Mouse (Mus musculus): ENCODE results near the gene Zmym2.
"Not testable (repeated sequence)": the region's sequence is repeated elsewhere in the genome, so short reads cannot be mapped to it uniquely, and the experiment has no call there.

The Zmym2 gene

GRCm38 (mm10) chr14:56886594-56887513, at the start of gene Zmym2:
Gene Zmym2, plus strand, starts transcription at chr14:56886653.
- DNase-seq (ENCODE audit: low read depth, low spot score), result not testable (repeated sequence)

GRCm38 (mm10) chr14:56844033-56844432, 42.4 kb upstream of the Zmym2 start:
- DNase-seq (ENCODE audit: low read depth, low spot score), result no peak

GRCm38 (mm10) chr14:56844507-56844906, 41.9 kb upstream of the Zmym2 start:
- DNase-seq (ENCODE audit: low read depth, low spot score), result no peak

- no peak for DNase-seq (ENCODE audit: low read depth, low spot score)
Measured at GRCm38 (mm10) chr14:56848322-56848721, 38.1 kb upstream of the Zmym2 start.

GRCm38 (mm10) chr14:56849681-56850080, 36.8 kb upstream of the Zmym2 start:
- no peak for DNase-seq (ENCODE audit: low read depth, low spot score)

DNA sequence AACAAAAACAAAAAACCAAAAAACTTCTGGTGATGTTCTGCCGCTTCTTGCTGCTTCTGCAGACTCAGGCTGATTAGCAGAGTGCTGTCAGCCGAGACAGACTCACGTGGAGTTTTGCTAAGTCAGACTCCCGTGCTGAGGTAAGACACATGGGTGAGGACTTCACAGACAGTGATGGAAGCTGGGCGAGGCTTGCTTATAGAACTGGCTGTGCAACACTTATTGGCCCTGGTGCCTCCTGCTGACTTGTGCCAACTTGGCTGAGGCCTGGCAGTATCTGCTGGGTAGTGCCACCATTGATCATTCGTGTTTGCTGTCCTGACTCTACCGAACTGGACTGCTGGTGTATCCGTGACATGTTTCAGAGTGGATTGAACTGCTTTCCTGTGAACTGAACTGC, 22.4 kb upstream of the Zmym2 start:
- no peak for DNase-seq (ENCODE audit: low read depth, low spot score)

- no peak for DNase-seq (ENCODE audit: low read depth, low spot score)
Measured at GRCm38 (mm10) chr14:56864641-56865040, 21.8 kb upstream of the Zmym2 start.

DNA sequence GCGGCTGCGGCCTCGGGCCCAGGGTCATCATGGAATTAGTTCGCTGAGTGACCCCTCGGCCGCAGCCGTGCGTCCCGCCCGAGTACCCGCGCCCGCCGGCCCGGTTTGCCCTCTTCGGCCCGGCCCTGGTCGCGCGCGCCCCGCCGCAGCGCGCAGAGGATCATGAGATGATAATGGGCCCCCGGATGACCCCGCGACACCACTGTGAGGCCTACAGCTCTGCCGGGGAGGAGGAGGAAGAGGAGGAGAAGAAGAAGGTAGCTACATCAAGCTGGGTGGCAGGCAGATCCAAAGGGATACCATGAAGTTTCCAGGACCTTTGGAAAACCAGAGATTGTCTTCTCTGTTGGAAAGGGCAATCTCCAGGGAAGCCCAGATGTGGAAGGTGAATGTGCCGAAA, 21.3 kb upstream of the Zmym2 start:
- not testable (repeated sequence) for DNase-seq (ENCODE audit: low read depth, low spot score)

DNA sequence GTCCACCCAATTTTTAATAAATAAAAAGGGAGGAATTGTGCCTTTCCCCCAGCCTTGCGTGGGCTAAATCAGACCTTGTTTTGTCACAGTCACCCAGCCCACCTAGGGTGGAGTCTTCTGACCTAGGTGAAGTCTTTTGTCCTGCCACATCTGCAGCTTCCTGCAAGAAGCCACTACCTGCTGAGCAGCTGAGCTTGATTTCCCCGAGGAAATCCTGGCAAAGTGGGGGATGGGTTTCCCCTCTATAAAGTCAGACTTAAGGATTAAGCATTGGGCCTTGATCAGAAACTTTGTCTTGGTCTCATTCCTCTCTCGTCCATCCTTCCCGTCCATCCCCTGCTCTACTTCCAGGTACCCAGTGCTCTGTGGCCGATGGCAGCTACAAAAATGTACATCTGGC, 12.9 kb upstream of the Zmym2 start:
- DNase-seq (ENCODE audit: low read depth, low spot score), result no peak

GRCm38 (mm10) chr14:56875586-56876159, 10.8 kb upstream of the Zmym2 start:
- DNase-seq (ENCODE audit: low read depth, low spot score), result no peak

- no peak for DNase-seq (ENCODE audit: low read depth, low spot score)
Measured at GRCm38 (mm10) chr14:56881271-56881670, 5.2 kb upstream of the Zmym2 start.

GRCm38 (mm10) chr14:56883431-56883830, 3.0 kb upstream of the Zmym2 start:
- DNase-seq (ENCODE audit: low read depth, low spot score), result no peak

DNA sequence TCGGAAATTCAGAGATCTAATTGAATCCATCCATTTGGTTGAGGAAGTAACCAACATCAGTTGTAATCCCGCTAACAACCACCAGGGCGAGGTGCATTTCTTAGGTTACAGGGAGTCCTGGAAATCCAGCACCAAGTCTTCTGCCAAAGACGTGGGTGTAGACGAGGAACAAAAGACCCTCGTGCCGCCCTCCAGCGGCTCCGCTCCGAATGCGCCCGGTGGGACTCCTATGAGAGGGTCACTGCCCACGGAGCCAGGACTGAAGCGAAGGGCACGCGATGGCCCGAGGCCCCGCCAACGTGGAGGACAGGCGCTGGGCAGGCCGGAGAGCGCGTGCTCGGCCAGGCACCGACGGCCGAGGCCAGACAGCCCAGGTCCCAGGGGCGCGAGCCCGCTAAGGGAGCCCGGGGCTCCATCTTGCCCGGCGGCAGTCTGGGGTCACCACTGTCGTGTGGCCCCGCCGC, 1.1 kb upstream of the Zmym2 start:
- DNase-seq (ENCODE audit: low read depth, low spot score), result peak; percentile 81

DNA sequence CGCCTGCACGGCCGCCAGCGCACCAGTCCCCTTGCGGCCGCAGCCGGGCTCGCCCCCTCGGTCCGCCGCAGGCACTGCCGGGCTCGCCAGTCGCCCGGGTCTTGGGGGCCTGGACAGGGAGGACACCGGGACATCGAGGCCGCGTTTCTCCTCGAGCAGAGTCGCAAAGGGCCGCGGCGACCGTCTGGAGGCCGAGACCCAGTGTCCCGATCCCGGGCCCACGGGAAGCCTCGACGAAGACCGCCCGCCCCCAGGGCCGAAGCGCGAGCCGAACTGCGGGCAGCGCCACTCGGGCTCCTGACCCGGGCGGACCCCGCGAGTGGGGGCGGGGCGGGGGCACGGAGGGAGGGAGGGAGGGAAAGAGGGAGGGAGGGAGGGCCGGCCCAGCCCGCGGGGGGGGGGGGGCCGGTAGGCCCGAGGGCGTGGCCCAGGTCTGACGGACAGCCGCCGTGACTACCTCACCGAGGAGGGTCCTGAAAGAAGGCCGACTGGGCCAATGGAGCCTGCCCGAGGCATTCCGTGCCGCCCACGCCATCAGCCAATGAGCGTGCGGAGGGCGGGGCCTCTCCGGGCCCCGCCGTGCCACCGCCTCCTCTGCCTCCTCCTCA, 363 bp upstream of the Zmym2 start:
- DNase-seq (ENCODE audit: low read depth, low spot score), result not testable (repeated sequence)

DNA sequence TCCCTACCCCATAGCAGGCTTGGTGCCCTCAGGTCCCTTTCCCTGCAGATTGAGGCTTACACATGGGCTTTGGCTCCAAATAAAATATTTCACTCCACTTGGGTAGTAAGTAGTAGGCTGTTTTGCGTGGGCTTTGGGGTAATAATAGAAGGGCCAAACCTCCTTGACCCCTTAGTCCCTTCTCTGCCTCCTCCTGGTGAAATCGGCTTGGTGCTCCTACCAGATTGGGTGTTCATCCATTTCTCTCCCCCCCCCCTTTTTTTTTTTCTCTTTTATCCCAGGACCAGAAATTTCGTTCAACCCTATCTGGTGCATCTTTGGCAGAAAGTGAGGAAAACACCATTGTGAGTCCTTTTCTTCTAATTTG, 1.0 kb downstream of the Zmym2 start:
- no peak for DNase-seq (ENCODE audit: low read depth, low spot score)

GRCm38 (mm10) chr14:56887887-56888286, 1.4 kb downstream of the Zmym2 start:
- DNase-seq (ENCODE audit: low read depth, low spot score), result no peak

DNA sequence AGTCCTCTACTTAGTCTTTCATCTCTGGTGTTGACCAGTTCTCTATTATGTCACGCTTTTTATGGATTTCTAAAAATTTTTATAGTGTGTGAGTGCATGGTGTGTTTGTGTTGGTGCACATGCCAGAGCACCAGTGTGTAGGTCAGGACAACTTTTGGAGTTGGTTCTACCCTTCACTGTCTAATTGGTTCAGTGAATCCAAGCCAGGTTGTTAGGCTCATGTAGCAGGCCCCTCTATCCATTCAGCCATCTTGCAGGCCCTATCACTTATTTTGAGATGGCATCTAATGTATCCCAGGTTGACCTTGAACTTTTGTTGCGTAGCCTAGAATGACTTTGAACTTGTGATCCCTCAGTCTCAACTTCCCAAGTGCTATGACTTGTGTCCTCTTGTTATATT, 2.0 kb downstream of the Zmym2 start:
- DNase-seq (ENCODE audit: low read depth, low spot score), result no peak

DNA sequence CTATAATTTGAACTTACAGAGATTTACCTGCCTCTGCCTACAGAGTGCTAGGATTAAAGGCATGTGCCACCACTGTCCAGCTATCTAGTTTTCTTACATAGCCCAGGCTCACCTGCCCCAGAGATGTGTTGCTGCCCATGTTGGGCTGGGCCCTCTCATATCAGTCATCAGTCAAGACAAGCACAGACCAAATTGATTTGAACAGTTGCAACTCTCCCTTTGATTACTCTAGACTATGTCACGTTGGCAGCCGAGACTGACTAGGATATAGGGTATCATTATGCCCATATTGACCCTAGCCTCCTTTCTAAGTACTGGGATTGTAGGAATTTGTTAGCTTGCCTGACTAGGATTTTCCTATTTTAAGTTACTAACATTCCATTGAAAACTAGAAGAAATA, 8.0 kb downstream of the Zmym2 start:
- no peak for DNase-seq (ENCODE audit: low read depth, low spot score)

DNA sequence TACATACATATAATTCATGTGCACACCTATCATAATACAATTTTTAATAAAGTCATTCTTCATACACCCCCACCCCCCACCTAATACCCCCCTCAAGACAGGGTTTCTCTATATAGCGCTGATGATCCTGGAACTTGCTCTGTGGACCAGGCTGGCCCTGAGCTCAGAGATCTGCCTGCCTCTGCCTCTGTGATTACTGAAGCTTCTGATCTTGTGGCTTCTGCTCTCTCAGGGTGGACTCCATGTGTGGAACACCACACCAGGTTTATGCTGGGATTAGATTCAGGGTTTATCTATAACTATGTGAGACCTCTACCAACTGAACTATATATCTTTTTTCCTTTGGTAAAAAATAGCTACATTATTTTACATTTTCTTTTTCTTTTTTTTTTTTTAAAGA, 10.1 kb downstream of the Zmym2 start:
- no peak for DNase-seq (ENCODE audit: low read depth, low spot score)

DNA sequence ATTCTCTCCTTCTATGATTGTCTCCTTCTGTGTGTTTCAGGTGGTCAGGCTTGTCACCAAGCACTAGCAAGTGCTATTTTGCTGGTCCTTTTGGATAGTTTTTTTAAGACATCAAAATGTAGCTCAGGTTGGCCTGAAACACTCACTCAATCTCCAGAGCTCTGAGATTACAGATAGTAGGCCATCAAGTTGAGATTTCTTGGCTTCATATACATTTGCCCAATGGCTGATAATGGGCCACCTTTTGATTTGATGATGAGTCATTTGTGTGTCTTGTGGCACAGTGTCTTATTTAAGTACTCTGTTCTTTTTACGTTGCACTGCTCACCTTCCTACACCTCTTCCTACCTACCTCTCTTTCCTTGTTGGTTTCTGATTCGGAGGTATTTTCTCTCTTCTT, 11.0 kb downstream of the Zmym2 start:
- no peak for DNase-seq (ENCODE audit: low read depth, low spot score)

GRCm38 (mm10) chr14:56899656-56900055, 13.2 kb downstream of the Zmym2 start:
- DNase-seq (ENCODE audit: low read depth, low spot score), result no peak

DNA sequence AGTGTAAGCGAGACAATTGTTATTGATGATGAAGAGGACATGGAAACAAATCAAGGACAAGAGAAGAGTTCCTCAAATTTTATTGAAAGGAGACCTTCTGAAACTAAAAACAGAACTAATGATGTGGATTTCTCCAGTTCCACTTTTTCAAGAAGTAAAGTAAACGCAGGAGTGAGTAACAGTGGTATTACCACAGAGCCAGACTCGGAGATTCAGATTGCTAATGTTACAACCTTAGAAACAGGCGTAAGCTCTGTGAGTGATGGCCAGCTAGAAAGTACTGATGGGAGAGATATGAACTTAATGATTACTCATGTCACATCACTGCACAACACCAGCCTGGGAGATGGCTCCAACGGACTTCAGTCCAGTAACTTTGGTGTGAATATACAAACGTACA, 16.6 kb downstream of the Zmym2 start:
- DNase-seq (ENCODE audit: low read depth, low spot score), result no peak

DNA sequence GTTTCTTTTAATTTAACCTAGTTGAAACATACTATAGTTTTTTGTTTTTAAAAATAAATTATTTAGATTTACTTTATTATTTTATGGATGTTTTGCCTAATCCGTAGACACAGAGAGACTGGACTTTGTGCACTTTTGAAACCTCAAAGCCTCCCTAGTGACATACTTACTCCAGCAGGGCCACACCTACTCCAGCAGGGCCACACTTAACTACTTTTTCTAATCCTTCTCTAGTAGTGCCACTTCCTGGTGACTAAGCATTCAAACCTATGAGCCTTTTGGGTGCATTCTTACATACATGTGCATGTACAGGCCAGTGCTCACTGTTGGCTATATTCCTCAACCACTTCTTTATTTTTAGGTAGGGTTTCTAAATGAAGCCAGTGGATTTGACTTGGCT, 19.2 kb downstream of the Zmym2 start:
- DNase-seq (ENCODE audit: low read depth, low spot score), result no peak

Data from WW6 (cell line).